Mouse (Mus musculus): ENCODE measurements around the gene Tdrd9. TPM values are rescaled to one million over a fixed set of nuclear protein-coding genes. Genes with fewer than 3 reads are reported as not detected.

Tdrd9 gene
- polyA plus RNA-seq, 2 experiments: 0.04 to 0.06 TPM

GRCm38 (mm10) chr12:112101045-112101444, 129.7 kb downstream of the Tdrd9 start:
- Histone ChIP-seq H3K27ac (no peak overlapping the region), H3K4me2 (ENCODE audit: low read depth) (no peak overlapping the region), H3K9me3 (ENCODE audit: control insufficient read depth, low read length) (no peaks in the 10 kb centered on the region), H3K27me3 (ENCODE audit: control insufficient read depth, insufficient read depth, low read length) (no peaks in the 10 kb centered on the region), H3K36me3 (replicated peaks; ENCODE audit: control insufficient read depth, insufficient read depth, low read depth) (no peaks in the 10 kb centered on the region), H3K4me3 (ENCODE audit: insufficient read depth in 1 of 2, low read depth in 2 of 2, low read length in 2 of 2) (no peak overlapping the region), H3K4me1 (replicated peaks; ENCODE audit: control insufficient read depth in 2 of 2, insufficient read depth in 2 of 2, low read length in 1 of 2) (peaks cover 0 to 3% of the 10 kb centered on the region in 2 experiments; a peak in 2 of 4 replicates), H3K9ac (replicated peaks) (no peak overlapping the region)
- DNase-seq (ENCODE audit: low read depth in 3 of 3, low spot score in 3 of 3) (no peak), ATAC-seq (ENCODE audit: insufficient read depth) (no peak)
- 33% methylated on average over 4 of the region's 4 CpGs for WGBS (ENCODE audit: insufficient replicate concordance)
- TF ChIP-seq EP300 (IDR thresholded peaks at IDR 0.05; ENCODE audit: low read depth): no peak
- TF ChIP-seq CTCF (IDR thresholded peaks at IDR 0.05; ENCODE audit: low read depth): peak; percentile 30

GRCm38 (mm10) chr12:112103179-112103578, 131.8 kb downstream of the Tdrd9 start:
- WGBS (ENCODE audit: insufficient replicate concordance): 68% methylated on average over 5 of the region's 5 CpGs
- DNase-seq (ENCODE audit: low read depth in 3 of 3, low spot score in 3 of 3) (peak in 1 of 3 experiments; percentile 14), ATAC-seq (ENCODE audit: insufficient read depth) (peak; percentile 37; the same call in 1 of the 2 replicates)
- TF ChIP-seq EP300 (IDR thresholded peaks at IDR 0.05; ENCODE audit: low read depth): no peak
- TF ChIP-seq CTCF (IDR thresholded peaks at IDR 0.05; ENCODE audit: low read depth): no peak
- no peaks in the 10 kb centered on the region for H3K27me3 ChIP-seq (ENCODE audit: control insufficient read depth, insufficient read depth, low read length)
- H3K4me1 ChIP-seq (replicated peaks; ENCODE audit: control insufficient read depth in 2 of 2, insufficient read depth in 2 of 2, low read length in 1 of 2): peaks cover 0 to 3% of the 10 kb centered on the region in 2 experiments; a peak in 2 of 4 replicates
- H3K9ac ChIP-seq (replicated peaks): no peak overlapping the region
- H3K27ac ChIP-seq: no peak overlapping the region
- no peaks in the 10 kb centered on the region for H3K36me3 ChIP-seq (replicated peaks; ENCODE audit: control insufficient read depth, insufficient read depth, low read depth)
- H3K9me3 ChIP-seq (ENCODE audit: control insufficient read depth, low read length): no peaks in the 10 kb centered on the region
- H3K4me3 ChIP-seq (ENCODE audit: insufficient read depth in 1 of 2, low read depth in 2 of 2, low read length in 2 of 2): no peak overlapping the region
- H3K4me2 ChIP-seq (ENCODE audit: low read depth): no peak overlapping the region

DNA sequence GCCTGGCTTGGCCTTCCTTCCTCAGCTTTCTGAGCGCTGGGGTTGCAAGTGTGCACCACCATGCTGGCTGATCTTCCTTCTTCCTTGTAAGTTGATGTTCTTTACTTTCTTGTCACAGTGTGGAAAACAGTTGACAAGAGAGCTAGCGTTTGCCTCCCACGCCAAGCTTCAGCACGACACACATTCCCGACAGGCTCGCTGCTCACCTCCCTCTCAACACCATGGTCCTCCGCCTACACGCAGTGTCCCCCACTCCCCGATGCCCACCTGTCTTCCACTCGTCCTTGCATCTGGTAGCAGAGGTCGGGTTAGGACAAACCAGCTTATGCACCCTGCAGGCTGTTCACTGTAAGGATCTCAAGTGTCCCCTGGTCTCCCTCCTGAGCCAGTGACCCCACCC, 133.5 kb downstream of the Tdrd9 start:
- no peak for DNase-seq (ENCODE audit: low read depth in 3 of 3, low spot score in 3 of 3)
- 70% methylated on average over 11 of the region's 11 CpGs for WGBS (ENCODE audit: insufficient replicate concordance)
- no peak for ATAC-seq (ENCODE audit: insufficient read depth)

DNA sequence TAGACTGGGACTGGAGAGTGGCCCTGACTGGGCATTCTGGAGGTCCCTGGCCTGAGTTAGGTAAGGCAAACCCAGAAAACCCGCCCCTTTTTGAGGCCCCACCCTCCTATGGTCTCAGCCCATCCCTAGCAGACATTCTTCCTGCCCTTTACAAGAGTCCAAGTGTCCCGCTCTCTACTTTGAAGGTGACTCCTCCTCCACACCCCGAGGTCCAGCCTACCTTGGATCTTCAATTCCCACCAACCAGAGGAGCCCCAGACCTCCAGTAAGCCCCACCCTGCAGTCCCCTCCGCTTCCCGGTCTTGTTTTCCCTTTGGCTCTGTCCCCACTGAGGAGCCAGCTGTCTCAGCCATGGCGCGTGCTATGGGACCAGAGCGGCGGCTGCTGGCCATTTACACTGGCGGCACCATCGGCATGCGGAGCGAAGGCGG, 135.2 kb downstream of the Tdrd9 start, which contains the start of gene Aspg:
Gene Aspg (plus strand): TSS at position 139 of the 431 bp plus-strand sequence.
- DNase-seq (ENCODE audit: low read depth in 3 of 3, low spot score in 3 of 3) (no peak), ATAC-seq (ENCODE audit: insufficient read depth) (no peak)
- TF ChIP-seq EP300 (IDR thresholded peaks at IDR 0.05; ENCODE audit: low read depth) (no peak), CTCF (IDR thresholded peaks at IDR 0.05; ENCODE audit: low read depth) (no peak)
- Histone ChIP-seq H3K27ac (no peak within 1 kb of the TSS), H3K9ac (replicated peaks) (no peak within 1 kb of the TSS), H3K4me2 (ENCODE audit: low read depth) (no peak within 1 kb of the TSS), H3K9me3 (ENCODE audit: control insufficient read depth, low read length) (no peaks in the 10 kb centered on the region), H3K27me3 (ENCODE audit: control insufficient read depth, insufficient read depth, low read length) (no peaks in the 10 kb centered on the region), H3K4me1 (replicated peaks; ENCODE audit: control insufficient read depth in 2 of 2, insufficient read depth in 2 of 2, low read length in 1 of 2) (peaks cover 0 to 3% of the 10 kb centered on the region in 2 experiments; a peak in 2 of 4 replicates), H3K4me3 (ENCODE audit: insufficient read depth in 1 of 2, low read depth in 2 of 2, low read length in 2 of 2) (no peak within 1 kb of the TSS), H3K36me3 (replicated peaks; ENCODE audit: control insufficient read depth, insufficient read depth, low read depth) (no peaks in the 10 kb centered on the region)
- WGBS (ENCODE audit: insufficient replicate concordance): 2% methylated on average over 14 of the region's 14 CpGs

More for the DNA sequence above, 133.5 kb downstream of the Tdrd9 start:
- Histone ChIP-seq H3K27me3 (ENCODE audit: control insufficient read depth, insufficient read depth, low read length) (no peaks in the 10 kb centered on the region), H3K9ac (replicated peaks) (no peak overlapping the region), H3K4me2 (ENCODE audit: low read depth) (no peak overlapping the region), H3K27ac (no peak overlapping the region), H3K4me1 (replicated peaks; ENCODE audit: control insufficient read depth in 2 of 2, insufficient read depth in 2 of 2, low read length in 1 of 2) (peaks cover 0 to 3% of the 10 kb centered on the region in 2 experiments; a peak in 2 of 4 replicates), H3K36me3 (replicated peaks; ENCODE audit: control insufficient read depth, insufficient read depth, low read depth) (no peaks in the 10 kb centered on the region), H3K4me3 (ENCODE audit: insufficient read depth in 1 of 2, low read depth in 2 of 2, low read length in 2 of 2) (no peak overlapping the region), H3K9me3 (ENCODE audit: control insufficient read depth, low read length) (no peaks in the 10 kb centered on the region)
- TF ChIP-seq CTCF (IDR thresholded peaks at IDR 0.05; ENCODE audit: low read depth): no peak
- TF ChIP-seq EP300 (IDR thresholded peaks at IDR 0.05; ENCODE audit: low read depth): no peak

DNA sequence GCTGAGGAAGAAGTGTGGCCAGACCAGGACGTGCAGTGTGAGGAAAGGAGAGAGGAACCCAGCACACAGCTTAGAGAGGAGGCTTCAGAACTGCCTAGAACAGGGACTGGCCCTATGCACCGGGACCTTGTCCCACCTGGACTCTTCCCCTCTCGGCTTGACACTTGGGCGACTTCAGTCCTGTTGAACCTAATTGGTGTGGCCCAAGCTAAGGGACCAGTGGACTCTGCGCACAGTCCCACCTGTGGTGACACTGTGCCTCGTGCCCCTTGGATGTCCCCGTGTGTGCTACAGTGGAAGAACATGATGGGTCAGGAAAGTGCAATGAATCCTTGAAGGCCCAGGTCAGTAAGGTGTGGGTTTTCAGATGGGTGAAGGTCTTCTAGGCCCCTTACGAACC, 136.3 kb downstream of the Tdrd9 start:
- H3K36me3 ChIP-seq (replicated peaks; ENCODE audit: control insufficient read depth, insufficient read depth, low read depth): no peaks in the 10 kb centered on the region

More for the DNA sequence above, 136.3 kb downstream of the Tdrd9 start:
- no peaks in the 10 kb centered on the region for H3K27me3 ChIP-seq (ENCODE audit: control insufficient read depth, insufficient read depth, low read length)
- 67% methylated on average over 8 of the region's 8 CpGs for WGBS (ENCODE audit: insufficient replicate concordance)
- no peak overlapping the region for H3K4me3 ChIP-seq (ENCODE audit: insufficient read depth in 1 of 2, low read depth in 2 of 2, low read length in 2 of 2)
- DNase-seq (ENCODE audit: low read depth in 3 of 3, low spot score in 3 of 3) (no peak), ATAC-seq (ENCODE audit: insufficient read depth) (no peak)
- H3K4me1 ChIP-seq (replicated peaks; ENCODE audit: control insufficient read depth in 2 of 2, insufficient read depth in 2 of 2, low read length in 1 of 2): peaks cover 0 to 3% of the 10 kb centered on the region in 2 experiments; a peak in 2 of 4 replicates
- H3K9ac ChIP-seq (replicated peaks): no peak overlapping the region
- TF ChIP-seq CTCF (IDR thresholded peaks at IDR 0.05; ENCODE audit: low read depth) (no peak), EP300 (IDR thresholded peaks at IDR 0.05; ENCODE audit: low read depth) (no peak)
- H3K9me3 ChIP-seq (ENCODE audit: control insufficient read depth, low read length): no peaks in the 10 kb centered on the region
- H3K4me2 ChIP-seq (ENCODE audit: low read depth): no peak overlapping the region
- no peak overlapping the region for H3K27ac ChIP-seq

Data from liver, embryonic 14.5 days (tissue).